Mouse (Mus musculus): Measurements from ENCODE around the gene Rbm38.

Rbm38 gene

GRCm38 (mm10) chr2:173034998-173035397 lies 14.7 kb downstream of the Rbm38 start:
- in situ Hi-C loops (cut with MboI, MseI): no loop called here

DNA sequence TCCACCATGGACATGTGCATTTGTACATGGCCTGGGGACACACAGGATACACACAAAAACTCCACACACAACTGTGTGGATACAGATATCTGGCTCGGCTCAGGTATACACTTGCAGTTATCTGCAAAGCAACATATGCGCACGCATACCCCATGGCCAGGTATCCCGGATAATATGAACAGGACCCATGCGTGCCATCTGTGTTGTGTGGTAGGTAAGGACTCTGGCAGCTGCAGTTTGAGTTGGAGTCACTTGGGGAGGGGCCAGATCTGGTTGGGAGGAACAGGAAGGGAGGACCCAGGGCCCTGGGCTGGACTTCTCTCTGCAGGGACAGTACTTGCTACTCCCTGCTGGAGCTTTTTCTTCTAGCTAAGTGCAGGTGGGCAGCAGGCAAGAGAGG lies 15.4 kb downstream of the Rbm38 start:
- in situ Hi-C loops (cut with MboI, MseI): no loop called here

- in situ Hi-C loops (cut with MboI, MseI): no loop called here
Observed at GRCm38 (mm10) chr2:173036055-173036454, 15.8 kb downstream of the Rbm38 start.

- in situ Hi-C loops (cut with MboI, MseI): no loop called here
Observed at GRCm38 (mm10) chr2:173036611-173037010, 16.3 kb downstream of the Rbm38 start.

GRCm38 (mm10) chr2:173037347-173037746 lies 17.0 kb downstream of the Rbm38 start:
- in situ Hi-C loops (cut with MboI, MseI): no loop called here

DNA sequence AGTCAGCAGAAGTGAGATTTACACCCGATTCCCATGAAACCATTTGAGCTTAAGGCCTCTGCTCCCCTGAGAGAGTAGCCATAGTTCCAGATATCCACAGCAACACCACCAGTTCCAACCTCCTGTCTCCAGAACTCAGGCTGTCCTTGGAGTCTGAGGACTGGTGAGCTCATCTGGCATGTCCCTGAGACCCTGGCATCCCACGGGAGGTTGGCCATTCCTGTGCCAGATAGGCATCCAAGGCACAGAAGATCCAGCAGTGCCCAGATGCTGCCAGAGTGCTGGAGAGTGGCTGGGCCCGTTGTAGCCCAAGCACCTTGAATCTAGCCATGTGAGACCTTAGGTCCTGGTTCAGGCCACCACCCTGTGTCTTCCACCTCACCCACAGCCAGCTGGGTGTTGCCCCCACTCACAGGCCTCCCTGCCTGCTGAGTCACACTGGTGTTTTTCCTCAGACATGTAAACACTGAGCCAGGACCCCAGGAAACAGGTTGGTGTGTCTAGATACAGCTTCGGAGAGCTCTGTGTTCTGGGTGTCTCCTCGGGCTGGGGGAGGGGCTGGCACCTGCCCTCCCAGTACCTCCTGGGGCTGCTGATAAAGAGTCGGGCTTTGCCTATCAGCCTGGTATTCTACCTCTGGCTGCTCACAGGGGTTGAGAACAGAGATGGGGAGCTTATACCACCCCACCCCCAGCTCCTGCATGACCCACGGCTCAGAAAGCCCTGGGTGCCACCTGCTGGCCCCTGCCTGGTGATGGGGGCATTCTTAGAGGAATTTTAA lies 17.7 kb downstream of the Rbm38 start:
- in situ Hi-C loops (cut with MboI, MseI): no loop called here

DNA sequence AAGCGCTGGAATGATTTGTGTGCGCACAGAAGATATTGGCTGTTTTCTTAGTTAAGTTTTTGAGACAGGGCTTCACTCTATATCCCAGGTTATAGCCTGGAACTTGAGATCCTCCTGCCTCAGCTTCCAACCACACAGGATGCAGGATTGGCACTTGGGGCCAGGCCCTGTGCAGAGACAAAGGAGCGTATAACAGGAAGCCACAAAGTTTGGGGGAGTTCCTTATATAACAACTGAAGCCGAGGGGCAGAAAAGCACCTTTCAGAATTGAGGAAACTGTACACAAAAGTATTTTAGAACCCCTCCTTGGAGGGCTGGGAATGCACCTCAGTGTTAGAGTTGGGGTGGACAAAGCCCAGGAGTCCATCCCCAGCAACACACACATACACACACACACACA lies 18.7 kb downstream of the Rbm38 start:
- in situ Hi-C loops (cut with MboI, MseI): no loop called here

DNA sequence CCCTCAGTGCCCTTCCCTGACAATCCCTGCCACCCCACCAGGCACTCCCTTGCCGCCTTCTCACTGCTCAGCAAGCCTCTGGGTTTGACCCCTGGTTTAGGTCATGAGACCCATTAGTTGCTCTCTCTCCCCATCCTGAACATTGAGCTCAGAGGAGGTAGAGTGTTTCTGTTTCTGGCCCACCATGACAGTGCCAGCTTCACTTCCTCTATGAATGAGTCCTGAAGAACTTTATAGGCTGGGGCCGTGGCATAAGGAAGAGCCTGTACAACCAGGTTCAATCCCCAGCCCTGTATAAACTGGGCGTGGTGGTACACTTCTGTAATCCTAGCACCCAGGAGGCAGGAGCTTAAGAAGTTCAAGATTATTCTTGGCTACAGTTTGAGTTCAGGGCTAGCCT lies 20.5 kb downstream of the Rbm38 start:
- in situ Hi-C loops (cut with MboI, MseI): no loop called here

GRCm38 (mm10) chr2:173041242-173041641 lies 20.9 kb downstream of the Rbm38 start:
- in situ Hi-C loops (cut with MboI, MseI): no loop called here

DNA sequence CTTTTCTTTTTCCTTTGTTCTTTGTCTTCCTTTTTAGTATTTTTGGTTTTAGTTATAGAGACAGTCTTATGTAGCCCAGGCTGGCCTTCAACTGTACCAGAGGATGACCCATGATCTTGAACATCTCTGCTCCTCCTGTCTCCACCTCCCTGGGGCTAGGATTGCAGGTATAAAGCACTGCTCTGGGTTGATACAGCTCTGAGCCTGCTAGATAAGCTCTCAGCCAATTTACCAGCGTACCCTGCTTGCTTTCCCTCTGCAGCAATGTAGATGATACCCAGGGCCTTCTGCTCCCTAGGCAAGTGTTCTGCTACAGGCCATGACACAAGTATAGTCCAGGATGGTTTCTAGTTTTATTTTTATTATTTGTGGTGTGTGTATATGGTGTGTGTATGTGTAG lies 21.6 kb downstream of the Rbm38 start:
- in situ Hi-C loops (cut with MboI, MseI): no loop called here

DNA sequence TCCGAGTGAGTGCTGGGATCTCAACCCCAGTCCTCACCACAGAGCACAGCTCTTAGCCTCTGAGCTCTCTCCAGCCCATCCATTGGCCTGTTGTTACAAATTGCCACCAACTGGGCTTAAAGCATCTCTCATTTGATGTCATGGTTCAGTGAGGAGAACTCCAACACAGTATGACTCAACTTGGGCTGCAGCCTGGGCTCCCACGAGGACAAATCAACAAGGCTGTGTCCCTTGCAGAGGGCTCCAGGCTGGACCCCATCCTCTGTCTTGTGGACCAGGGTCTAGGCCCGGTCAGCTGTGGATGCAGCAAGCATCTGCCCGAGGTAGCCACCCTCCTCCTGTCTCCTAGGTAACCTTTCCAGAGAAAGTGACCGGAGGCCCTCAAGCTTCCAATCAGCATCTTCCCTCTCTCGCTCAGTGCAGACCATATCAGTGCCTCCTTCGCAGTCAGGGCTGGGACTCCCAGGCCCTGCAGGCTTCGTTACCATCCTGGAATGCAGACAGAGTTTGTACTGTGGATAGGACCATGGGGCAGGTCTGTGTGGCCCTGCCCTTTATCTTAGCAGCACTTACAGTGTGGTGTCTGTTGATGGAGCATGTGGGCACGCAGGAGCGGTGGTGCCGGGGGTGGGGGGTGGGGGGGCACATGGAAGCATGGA lies 22.3 kb downstream of the Rbm38 start:
- in situ Hi-C loops (cut with MboI, MseI): no loop called here

DNA sequence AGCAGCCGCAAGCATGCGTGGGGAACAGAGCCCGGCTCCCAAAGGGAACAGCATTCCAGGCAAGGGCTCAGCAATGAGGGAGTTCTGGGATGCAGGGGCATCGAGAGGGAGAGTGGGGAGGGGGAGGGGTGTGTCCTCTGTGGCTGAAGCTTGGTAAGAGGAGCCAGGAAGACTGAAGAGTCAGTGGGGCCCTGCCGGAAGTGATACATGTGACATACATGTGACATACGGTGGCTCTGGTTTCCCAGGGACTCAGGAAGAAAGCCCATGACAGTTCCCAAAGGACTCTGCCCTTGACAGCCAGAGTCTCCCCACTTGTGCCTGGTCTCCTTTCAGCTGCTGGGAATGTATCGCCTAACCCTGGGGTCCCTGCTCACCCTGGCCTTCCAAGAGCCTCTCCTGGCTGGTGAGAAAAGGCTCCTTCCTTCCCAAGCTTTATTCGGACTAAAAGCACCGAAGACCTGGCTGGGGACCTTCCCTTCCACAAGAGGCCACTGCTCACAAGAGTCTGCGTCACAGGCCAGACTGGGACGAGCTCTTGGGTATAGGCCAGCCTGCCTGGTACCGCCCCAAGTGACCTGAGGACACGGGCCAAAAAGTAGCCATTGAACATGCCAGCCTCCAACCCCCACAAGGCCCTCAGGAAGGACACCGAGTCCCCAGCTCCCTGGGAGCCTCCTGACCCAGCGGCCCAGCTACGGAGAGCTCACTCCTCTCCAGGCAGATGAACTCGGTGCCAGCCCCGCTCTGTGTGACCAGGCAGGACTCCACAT lies 24.1 kb downstream of the Rbm38 start:
- in situ Hi-C loops (cut with MboI, MseI): no loop called here

GRCm38 (mm10) chr2:173046582-173047297 lies 26.4 kb downstream of the Rbm38 start:
- in situ Hi-C loops (cut with MboI, MseI): no loop called here

- in situ Hi-C loops (cut with MboI, MseI): no loop called here
Observed at GRCm38 (mm10) chr2:173047471-173047870, 27.2 kb downstream of the Rbm38 start.

DNA sequence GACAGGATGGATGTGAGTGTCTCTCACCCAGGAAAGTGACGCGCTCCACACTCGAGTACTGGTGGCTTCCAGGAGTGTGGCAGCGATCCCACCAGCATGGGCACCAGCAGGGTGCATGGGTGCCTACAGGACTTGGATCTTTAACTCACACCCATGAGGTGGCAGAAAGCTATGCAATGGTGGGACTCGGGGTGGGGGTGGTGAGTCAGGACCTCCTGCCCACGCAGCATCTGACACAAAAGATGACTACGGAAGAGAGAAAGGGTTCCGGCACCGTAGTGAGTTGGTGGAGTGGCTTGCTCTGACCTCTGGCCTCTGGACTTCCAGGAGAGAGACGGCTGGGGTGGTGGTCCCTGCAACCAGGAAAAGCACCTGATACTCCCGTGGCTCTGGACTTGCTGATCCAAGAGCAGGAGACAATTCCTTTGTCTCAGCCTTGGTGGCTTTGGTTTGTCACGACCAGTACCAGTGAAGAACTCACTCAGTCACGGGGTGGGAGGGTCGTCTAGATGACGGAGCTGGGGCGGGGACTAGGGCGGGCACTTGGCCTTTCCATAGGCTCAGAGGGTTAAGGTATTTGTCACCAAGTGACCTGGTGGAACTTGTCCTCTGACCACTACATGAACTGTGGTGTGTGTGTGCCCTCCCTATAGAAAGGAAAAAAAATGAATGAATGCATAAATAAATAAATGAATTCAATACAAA lies 27.9 kb downstream of the Rbm38 start:
- in situ Hi-C loops (cut with MboI, MseI): no loop called here

- in situ Hi-C loops (cut with MboI, MseI): no loop called here
Observed at GRCm38 (mm10) chr2:173049231-173049630, 28.9 kb downstream of the Rbm38 start.

GRCm38 (mm10) chr2:173049817-173050216 lies 29.5 kb downstream of the Rbm38 start:
- in situ Hi-C loops (cut with MboI, MseI): no loop called here

DNA sequence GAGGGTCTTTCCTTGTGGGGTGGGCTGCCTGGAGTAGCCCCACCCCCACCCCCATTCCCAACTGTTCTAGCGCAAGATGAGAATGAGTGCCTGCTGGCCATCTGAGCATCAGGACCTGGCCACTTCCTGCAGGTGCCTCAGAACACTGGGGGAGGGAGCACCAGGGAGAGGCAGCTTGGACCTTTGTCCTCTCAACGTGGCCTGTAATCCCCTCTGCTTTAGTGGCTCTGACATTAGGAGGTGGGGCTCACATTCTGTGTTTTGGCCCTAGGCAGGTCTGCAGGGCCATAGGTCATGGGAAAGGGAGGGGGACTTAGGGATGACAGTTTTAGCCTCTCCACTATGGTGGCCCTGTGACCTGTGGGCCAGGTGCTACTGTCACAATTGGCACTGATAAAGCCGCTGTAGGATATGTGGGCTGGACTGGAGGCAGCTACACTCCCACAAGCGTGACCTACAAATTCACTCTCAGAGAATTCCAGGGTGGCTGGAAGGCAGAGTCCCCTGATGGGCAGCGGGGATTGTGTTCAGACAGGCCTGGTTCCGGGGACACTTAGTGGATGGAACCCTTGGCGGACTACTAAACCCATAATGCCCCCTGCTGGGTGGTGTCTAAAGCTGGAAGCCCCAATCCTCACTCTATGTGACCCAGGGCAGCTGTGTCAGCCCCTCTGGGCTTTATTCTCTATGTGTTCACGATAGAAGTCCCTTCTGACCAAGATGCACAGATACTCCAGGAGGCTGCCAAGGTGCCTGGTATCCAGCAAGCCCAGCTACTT lies 30.5 kb downstream of the Rbm38 start:
- in situ Hi-C loops (cut with MboI, MseI): no loop called here

GRCm38 (mm10) chr2:173052881-173053280 lies 32.6 kb downstream of the Rbm38 start:
- in situ Hi-C loops (cut with MboI, MseI): no loop called here

- in situ Hi-C loops (cut with MboI, MseI): no loop called here
Observed at GRCm38 (mm10) chr2:173053846-173054245, 33.5 kb downstream of the Rbm38 start.
